Mouse (Mus musculus): ENCODE measurements around the gene I0C0044D17Rik.

Gene I0C0044D17Rik

DNA sequence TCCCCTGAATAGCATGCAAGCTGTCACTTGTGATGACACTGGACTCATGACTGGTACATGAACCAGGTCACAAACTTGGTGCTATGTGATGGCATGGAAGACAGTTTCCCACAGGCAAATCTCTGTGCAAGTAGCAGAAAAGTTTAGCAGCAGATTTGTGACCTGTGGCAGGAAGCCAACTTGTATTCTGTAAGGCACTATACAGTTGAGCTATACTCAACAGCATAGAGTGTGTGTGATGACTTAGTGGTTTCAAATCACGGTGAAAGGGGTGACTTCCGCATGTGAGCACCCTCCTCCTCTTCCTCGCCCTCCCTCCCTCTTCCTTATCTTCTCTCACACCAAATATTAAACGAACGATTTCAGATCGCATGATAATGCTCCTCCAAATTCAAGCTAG is 46.2 kb downstream of the I0C0044D17Rik start:
- DNase-seq (ENCODE audit: low spot score in 2 of 2) = no peak

DNA sequence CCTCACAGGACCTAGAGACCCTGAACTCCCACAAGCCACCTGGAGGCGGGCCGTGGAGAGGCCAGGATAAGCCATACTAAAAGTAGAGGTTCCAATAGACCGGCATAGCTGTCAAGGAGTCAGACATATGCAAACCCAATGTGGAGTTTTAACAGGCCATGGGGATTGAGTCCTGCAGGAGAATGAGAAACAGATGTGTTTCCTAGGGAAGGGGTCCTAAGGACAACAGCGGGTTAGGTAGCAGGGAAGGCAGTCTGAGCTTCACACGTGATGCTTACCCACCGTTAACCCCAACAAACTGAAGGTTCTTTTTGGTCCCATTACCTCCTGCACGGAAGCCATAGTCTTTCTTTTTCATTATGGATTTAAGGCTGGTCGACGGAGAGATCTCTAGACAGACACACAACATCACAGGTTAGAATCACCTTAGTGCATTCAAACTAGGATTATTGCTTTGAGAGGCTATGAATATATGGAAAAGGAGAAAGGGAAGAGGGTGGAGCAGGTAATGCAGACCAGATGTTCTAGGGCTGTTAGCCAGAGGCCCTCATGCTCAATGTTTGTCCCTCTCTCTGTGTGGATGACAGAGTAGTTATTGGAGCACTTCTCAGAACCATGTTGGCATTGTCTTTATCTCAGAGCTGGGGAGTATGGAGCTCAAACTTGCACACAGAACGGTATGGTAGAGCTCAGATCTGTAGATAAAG is 46.8 kb downstream of the I0C0044D17Rik start:
- no peak for DNase-seq (ENCODE audit: low spot score in 2 of 2)

DNA sequence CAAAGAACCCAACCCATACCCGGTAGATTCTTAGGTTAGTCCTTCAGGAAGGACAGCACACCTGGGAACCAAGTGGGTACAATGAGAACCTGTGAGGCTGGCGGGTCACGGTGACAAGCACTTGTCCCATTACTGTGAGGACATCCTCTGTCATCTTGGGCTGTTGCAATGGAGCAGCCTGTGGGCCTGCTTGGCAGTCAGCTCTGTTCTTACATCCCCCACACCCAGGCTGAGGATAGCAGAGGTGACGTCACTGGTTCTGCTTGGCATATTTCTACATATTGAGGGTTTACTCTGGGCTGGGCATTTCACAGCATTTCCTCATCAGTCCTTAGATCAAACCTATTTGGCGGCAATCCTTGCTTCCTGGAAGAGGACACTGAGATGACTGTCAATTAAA is 49.9 kb downstream of the I0C0044D17Rik start:
- no peak for DNase-seq (ENCODE audit: low spot score in 2 of 2)
